Mouse (Mus musculus) ES-E14 (cell line): ENCODE measurements around the gene Tctn1.

ENCODE experiments used
- CHD2 ChIP-seq: IDR thresholded peaks from 2 replicates; pipeline ENCODE4 v1.6.1; 2014; ENCODE audit warnings: mild to moderate bottlenecking, low read depth, low read length, inconsistent platforms
- HCFC1 ChIP-seq: IDR thresholded peaks from 2 replicates; pipeline ENCODE4 v1.6.1; 2012; ENCODE audit warnings: low read length, inconsistent platforms, borderline replicate concordance; ENCODE audit not compliant: insufficient read depth
- MAFK ChIP-seq: IDR thresholded peaks from 2 replicates; pipeline ENCODE4 v1.6.1; 2014; ENCODE audit warnings: mild to moderate bottlenecking, low read depth, low read length, inconsistent platforms; ENCODE audit not compliant: insufficient read depth
- ZC3H11A ChIP-seq: IDR thresholded peaks from 2 replicates; pipeline ENCODE4 v1.6.1; 2012; ENCODE audit warnings: low read depth, mild to moderate bottlenecking, inconsistent platforms, low read length, borderline replicate concordance
- ZNF384 ChIP-seq: IDR thresholded peaks from 2 replicates; pipeline ENCODE4 v1.6.1; 2012; ENCODE audit warnings: low read depth, low read length, inconsistent platforms

GRCm38 (mm10) chr5:122208909-122209308, 55.4 kb downstream of the Tctn1 start:
- TF ChIP-seq CHD2 (no peak), ZNF384 (no peak), MAFK (no peak), HCFC1 (no peak), ZC3H11A (no peak)
